Mouse (Mus musculus) ovary, postnatal 36 days (tissue): ENCODE data around the gene Atg4a.

Source experiments
- DNase-seq: peaks from one replicate; pipeline ENCODE4 v3.0.0; 2022; ENCODE audit warnings: low spot score, mixed read lengths

Gene Atg4a

GRCm38 (mm10) chrX:140956272-140956940 lies at the start of gene Atg4a, which contains the start of gene Psmd10:
Atg4a (plus strand) TSS chrX:140956907.
Psmd10 (minus strand) TSS chrX:140956728.
- peak; percentile 80 for DNase-seq

DNA sequence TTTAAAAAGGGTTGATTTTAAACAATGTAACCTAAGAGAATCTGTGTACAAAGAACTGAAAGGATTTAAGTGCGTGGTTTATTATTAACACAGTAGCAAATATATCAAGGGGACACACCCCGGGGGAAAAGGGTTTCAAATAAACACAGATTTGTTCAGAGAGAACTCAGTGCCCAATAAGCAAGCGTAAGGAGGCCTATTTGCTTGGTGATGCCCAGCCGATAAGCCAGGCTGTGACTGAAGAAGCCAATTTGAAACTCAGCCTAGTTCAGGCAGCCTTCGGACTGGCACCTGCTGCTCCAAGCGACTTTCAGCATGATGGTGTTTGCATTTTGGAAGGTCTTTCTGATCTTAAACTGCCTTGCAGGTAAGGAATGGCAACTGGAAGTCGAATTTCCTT lies 49.3 kb upstream of the Atg4a start, which contains the start of gene Vsig1:
Gene Vsig1, plus strand, starts transcription at position 249 of the 400 bp plus-strand sequence.
- DNase-seq = no peak

- no peak for DNase-seq
Observed at GRCm38 (mm10) chrX:140921321-140921720, 35.4 kb upstream of the Atg4a start.

GRCm38 (mm10) chrX:140932066-140932465 lies 24.6 kb upstream of the Atg4a start:
- DNase-seq = no peak

DNA sequence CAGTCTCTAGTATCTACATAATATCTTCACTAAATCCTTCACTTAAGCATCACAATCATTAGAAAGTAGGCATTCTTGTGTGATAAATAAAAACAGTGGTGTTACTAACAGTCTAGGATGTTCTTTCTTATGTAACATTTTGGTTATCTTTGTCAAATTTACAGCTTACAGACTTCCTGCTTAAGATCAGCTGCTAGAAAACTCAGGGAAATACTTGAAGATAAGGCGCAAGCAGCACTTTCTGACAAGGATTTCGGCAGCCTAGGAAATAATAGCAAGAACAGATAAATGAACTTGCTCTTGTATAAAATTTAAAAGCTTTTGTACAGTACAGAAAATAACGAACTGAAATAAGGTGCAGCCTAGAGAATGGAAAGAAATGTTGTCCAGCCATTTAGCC lies 23.4 kb upstream of the Atg4a start:
- no peak for DNase-seq

DNA sequence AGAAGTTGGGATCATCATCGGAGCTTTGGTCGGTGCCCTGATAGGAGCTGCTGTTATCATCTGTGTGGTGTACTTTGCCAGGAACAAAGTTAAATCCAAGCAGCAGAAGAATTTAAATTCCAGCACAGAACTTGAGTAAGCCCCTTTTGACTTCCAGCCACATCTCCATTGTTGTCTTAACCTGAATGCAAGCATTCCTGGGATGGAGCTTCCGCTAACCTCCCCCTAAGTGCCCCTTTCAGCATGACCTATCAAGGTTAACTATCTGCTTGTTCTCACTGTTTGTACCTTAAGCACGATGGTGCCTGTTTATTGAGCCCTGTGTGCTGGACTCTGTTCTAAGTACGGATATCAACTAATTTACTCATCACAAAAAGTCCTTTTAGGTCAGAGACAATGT lies 20.4 kb upstream of the Atg4a start:
- DNase-seq = no peak

DNA sequence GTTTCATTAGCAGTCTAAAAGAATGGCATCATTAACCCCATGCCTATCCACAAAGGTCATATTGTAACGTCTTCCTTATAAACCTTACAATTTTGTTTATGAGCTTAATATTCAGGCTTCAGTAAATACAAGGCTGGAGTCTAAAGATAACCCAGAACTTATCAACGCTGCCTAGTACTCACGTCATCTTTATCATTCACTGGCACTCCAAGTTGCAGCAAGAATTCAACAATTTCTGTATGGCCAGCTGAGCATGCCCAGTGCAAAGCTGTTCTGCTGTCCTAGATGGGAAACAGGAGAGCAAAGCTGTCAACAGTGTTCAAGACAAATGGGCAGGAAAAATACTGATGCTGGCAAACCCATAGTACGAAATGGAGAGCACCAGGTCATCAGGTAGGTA lies 3.1 kb upstream of the Atg4a start:
- no peak for DNase-seq

DNA sequence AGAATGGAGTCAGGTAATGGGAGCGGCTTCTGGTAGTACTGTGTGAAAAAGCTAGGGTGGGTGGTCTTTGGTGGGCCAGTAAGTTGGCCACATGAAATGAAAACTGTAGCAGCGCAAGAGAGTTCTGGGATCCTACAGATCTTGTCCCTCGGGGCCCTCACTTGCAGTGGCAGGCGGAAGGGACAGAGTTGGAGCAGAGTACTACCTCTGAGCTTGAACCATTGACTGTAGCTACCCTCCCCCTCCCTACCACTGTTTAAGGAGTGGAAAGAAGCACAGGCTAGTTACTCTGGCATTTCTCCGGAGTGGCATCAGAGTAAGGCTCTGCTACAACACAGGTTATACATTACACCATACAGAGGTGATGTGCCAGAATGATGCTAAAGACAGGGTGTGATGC lies 252 bp downstream of the Atg4a start:
- DNase-seq = no peak

DNA sequence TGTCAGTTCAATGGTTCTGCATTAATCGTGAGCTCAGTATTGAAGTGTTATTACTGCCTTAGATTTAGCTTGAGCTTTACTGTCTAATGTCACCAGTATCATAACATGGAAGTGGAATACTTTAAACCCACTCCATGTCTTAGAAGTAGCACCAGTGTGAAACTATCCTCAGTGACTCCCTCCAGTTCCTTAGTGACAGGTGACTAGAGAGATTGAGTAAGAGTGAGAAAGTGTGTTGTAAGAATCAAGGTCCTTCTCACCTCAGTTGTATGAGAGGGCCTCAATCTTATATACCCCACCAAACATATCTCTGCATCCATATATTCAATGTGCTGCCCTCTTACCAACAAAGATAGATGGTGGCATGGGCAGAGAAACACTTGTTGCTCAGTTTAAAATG lies 22.2 kb downstream of the Atg4a start:
- no peak for DNase-seq

GRCm38 (mm10) chrX:140979546-140979945 lies 22.8 kb downstream of the Atg4a start:
- no peak for DNase-seq

DNA sequence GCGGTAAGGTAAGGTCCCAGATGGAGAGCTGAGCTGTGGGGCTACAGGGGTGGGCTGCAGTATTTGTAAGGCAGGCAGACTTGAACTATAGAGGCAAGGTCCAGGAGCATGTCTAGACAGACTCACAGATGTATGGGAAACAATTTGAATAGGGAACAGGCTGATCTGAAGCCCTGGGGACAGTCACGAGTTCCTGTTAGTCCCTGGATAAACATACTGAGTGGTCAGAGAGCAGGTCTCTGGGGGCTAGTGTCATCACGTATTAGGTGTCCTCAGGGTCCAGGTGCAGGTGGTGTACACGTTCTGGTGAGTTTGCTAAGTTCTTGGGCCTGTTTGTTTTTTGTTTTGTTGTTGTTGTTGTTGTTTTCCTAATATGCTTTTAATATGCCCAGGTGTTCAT lies 23.5 kb downstream of the Atg4a start:
- DNase-seq = no peak

- no peak for DNase-seq
Observed at GRCm38 (mm10) chrX:140983206-140983960, 26.7 kb downstream of the Atg4a start.

GRCm38 (mm10) chrX:140984795-140985194 lies 28.1 kb downstream of the Atg4a start:
- no peak for DNase-seq

DNA sequence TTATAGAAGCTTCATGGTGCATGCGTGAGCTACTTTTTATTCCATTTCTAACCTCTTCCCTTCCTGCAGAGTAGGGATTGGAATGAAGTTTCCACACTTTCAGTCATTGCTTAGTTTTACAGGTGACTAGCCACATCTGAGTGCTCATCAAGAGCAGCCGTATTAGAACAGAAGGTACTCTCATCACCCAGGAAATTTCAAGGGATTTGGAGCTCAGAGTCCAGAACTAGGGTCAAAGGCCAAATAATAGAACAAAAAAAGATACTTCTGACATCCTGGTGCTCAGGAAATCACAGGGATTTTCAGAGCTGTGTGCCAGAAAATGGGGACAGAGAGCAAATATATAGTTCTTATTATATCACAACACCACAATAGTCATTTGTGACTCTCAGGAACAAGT lies 28.5 kb downstream of the Atg4a start:
- DNase-seq = no peak

GRCm38 (mm10) chrX:140996909-140997516 lies 40.3 kb downstream of the Atg4a start:
- no peak for DNase-seq

DNA sequence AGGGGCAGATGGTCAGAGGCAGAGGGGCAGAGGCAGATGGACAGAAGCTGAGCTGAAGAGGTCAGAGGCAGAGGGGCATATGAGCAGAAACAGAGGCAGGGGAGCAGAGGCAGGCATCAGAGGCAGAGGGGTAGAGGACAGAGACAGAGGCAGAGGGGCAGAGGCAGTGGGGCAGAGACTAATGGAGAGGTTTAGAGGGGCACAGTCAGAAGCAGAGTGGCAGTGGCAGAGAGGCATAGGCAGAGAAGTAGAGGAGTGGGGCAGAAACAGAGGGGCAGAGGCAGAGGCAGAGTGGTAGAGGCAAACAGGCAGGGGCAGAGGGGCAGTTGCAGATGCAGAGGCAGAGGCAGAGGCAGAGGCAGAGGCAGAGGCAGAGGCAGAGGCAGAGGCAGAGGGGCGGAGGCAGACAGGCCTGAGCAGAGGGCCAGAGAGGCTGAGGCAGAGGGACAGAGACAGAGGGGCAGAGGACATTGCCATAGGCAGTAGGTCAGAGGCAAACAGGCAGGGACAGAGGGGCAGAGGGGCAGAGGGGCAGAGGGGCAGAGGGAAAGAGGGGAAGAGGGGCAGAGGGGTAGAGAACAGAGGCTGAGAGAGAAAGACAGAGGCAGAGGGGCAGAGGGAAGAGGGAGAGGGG lies 41.3 kb downstream of the Atg4a start:
- no peak for DNase-seq

GRCm38 (mm10) chrX:140998885-140999284 lies 42.2 kb downstream of the Atg4a start:
- DNase-seq = no peak

- no peak for DNase-seq
Observed at GRCm38 (mm10) chrX:141149705-141150104, 193.0 kb downstream of the Atg4a start.

DNA sequence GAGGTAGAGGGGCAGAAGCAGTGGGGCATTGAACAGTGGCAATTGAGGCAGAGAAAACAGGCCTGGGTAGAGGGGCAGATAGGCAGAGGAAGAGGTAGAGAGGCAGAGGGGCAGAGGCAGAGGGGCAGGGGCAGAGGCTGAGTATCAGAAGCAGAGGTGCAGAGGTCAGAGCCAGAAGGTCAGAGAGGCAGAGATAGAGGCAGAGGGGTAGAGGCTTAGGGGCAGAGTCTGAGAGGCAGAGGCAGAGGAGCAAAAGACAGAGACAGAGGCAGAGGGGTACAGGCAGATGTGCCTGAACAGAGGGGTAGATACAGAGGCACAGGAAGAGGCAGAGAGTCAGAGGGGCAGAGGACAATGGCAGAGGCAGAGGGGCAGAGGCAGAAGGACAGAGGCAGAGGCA lies 193.6 kb downstream of the Atg4a start:
- DNase-seq = no peak

DNA sequence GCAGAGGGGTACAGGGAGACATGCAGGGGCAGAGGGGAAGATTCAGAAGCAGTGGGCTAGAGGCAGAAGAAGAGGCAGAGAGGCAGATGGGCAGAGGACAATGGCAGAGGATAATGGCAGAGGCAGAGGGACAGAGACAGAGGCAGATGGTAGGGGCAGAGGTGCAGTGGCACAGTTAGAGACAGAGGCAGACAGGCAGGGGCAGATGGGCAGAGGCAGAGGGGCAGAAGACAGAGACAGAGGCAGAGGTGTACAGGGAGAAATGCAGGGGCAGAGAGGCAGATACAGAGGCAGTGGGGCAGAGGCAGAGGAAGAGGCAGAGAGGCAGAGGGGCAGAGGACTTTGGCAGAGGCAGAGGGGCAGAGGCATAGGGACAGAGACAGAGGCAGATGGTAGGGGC lies 194.5 kb downstream of the Atg4a start:
- DNase-seq = no peak

- DNase-seq = no peak
Observed at GRCm38 (mm10) chrX:141156696-141157095, 200.0 kb downstream of the Atg4a start.

DNA sequence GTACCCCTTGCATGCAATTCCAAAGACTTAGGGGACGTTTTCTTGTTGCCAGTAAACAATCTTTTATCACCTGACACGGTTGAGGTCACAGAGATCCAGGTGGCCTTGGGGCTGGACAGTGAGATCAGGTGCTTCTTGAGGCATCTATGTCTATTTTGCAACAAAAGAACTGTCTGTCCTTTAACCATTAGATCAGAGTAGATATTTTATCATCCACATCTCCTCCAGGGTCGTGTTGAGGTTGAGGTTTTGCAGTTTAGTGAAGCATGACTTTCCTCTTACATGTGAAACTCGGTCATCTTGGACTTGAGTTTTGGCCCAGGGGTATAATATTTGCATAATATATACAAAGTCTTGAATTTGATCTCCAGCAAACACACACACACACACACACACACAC lies 200.9 kb downstream of the Atg4a start:
- DNase-seq = no peak

DNA sequence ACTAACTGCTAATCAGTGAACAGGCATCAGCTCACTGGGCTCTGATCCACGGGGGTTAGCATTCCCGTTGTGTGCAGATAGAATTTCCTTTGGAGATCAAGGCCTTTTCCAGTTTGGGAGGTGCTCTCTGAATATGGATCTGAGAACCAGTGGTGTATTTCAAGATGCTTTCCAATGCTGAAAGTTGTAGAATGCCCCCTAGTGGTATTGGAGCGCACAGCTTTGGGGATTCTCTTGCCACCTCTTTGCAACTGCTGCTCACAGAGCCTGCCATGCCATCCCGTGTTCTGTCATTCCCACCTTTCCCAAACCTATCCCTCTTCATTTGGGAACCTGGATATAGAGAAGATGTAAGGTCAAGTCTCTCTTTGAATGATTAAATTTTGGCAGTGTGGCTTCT lies 201.5 kb downstream of the Atg4a start:
- no peak for DNase-seq
